Mouse (Mus musculus) limb, embryonic 14.5 days (tissue): ENCODE results near the gene Sh2b1. TPM values are rescaled to one million over a fixed set of nuclear protein-coding genes. Genes with fewer than 3 reads are reported as not detected.

Experiments
- ATAC-seq: fragments of 200-750 bp; cut with Nextera tagmentation; 2 replicates; pipeline ENCODE4 v1.8.0; 2017; ENCODE audit warnings: low read depth, moderate number of reproducible peaks, moderate TSS enrichment; ENCODE audit not compliant: low FRiP score
- DNase-seq: peaks from one replicate; pipeline ENCODE4 v3.0.0-alpha.2; 2015; ENCODE audit warnings: low spot score
- H3K27ac ChIP-seq: fragments of 300-500 bp; sonication (generic); replicated peaks from 2 replicates; pipeline ENCODE4 v1.5.1; 2014; ENCODE audit warnings: low read depth, mild to moderate bottlenecking, low read length, moderate library complexity, mixed read lengths
- H3K27me3 ChIP-seq: fragments of 300-500 bp; sonication (generic); 2 replicates; pipeline ENCODE4 v1.6.1; 2014; ENCODE audit warnings: low read length, mixed read lengths; ENCODE audit not compliant: control insufficient read depth, insufficient read depth
- H3K36me3 ChIP-seq: fragments of 300-500 bp; sonication (generic); 2 replicates; pipeline ENCODE4 v1.6.1; 2014; ENCODE audit warnings: mild to moderate bottlenecking, low read length, moderate library complexity, mixed read lengths; ENCODE audit not compliant: control insufficient read depth, insufficient read depth
- H3K4me1 ChIP-seq: fragments of 300-500 bp; sonication (generic); 2 replicates; pipeline ENCODE4 v1.6.1; 2014; ENCODE audit warnings: antibody characterized with exemption, low read length, mixed read lengths; ENCODE audit not compliant: control insufficient read depth, insufficient read depth
- H3K4me2 ChIP-seq: fragments of 300-500 bp; sonication (generic); replicated peaks from 2 replicates; pipeline ENCODE4 v1.6.1; 2014; ENCODE audit warnings: low read depth, mild to moderate bottlenecking, low read length, moderate library complexity; ENCODE audit not compliant: severe bottlenecking
- H3K4me3 ChIP-seq: fragments of 300-500 bp; sonication (generic); replicated peaks from 2 replicates; pipeline ENCODE4 v1.5.1; 2014; ENCODE audit warnings: low read length
- H3K9ac ChIP-seq: fragments of 300-500 bp; sonication (generic); 2 replicates; pipeline ENCODE4 v1.6.1; 2014; ENCODE audit warnings: mild to moderate bottlenecking, low read depth, low read length, moderate library complexity; ENCODE audit not compliant: severe bottlenecking
- H3K9me3 ChIP-seq: fragments of 300-500 bp; sonication (generic); 2 replicates; pipeline ENCODE4 v1.6.1; 2016; ENCODE audit warnings: low read length; ENCODE audit not compliant: control insufficient read depth
- POLR2A ChIP-seq: fragments of 200-500 bp; IDR thresholded peaks from 2 replicates; pipeline ENCODE4 v1.8.0; 2012; ENCODE audit warnings: inconsistent platforms, mild to moderate bottlenecking, moderate library complexity, borderline replicate concordance; ENCODE audit not compliant: insufficient read depth, insufficient read length; ENCODE audit errors: extremely low read depth
- WGBS: fragments of 180-500 bp; shearing (Covaris S2); extraction: QIAGEN DNeasy Blood & Tissue Kit; methylation state at CpG from one replicate; pipeline ENCODE4 v1.1.7; 2014; 5-methylcytosine and 5-hydroxymethylcytosine counted together
- polyA plus RNA-seq, 2 experiments: library from polyadenylated mRNA; depleted of rRNA in 1 of 2; stranded (reverse) in 1 of 2; unstranded in 1 of 2; fragments of >200 nt; fragmentation: Nextera tagmentation in 1 of 2; extraction: Ambion mirVana in 1 of 2; gene quantifications; 2 replicates each; pipeline versions ENCODE4 v1.2.1 to v1.2.3; 2012 to 2014

Sh2b1 gene
- polyA plus RNA-seq, 2 experiments, result 50.2 to 83.3 TPM

GRCm38 (mm10) chr7:126507126-126507778 lies 32.0 kb upstream of the Sh2b1 start:
- H3K27me3 ChIP-seq, result no peaks in the 10 kb centered on the region
- H3K9ac ChIP-seq, result no peak overlapping the region
- H3K4me3 ChIP-seq, result no peak overlapping the region
- H3K4me2 ChIP-seq, result no peak overlapping the region
- H3K36me3 ChIP-seq, result no peaks in the 10 kb centered on the region
- no peaks in the 10 kb centered on the region for H3K9me3 ChIP-seq
- WGBS, result 82% methylated on average over 8 of the region's 8 CpGs
- DNase-seq, result no peak
- no peak overlapping the region for H3K27ac ChIP-seq
- no peak for ATAC-seq
- TF ChIP-seq POLR2A, result no peak
- peaks cover 5% of the 10 kb centered on the region; the same call in 1 of the 2 replicates for H3K4me1 ChIP-seq

GRCm38 (mm10) chr7:126504913-126505312 lies 29.7 kb upstream of the Sh2b1 start:
- TF ChIP-seq POLR2A, result no peak
- Histone ChIP-seq H3K4me1 (peaks cover 13% of the 10 kb centered on the region), H3K4me3 (no peak overlapping the region), H3K27ac (no peak overlapping the region), H3K36me3 (peaks cover 15% of the 10 kb centered on the region), H3K4me2 (no peak overlapping the region), H3K9me3 (no peaks in the 10 kb centered on the region), H3K9ac (no peak overlapping the region), H3K27me3 (no peaks in the 10 kb centered on the region)
- ATAC-seq, result no peak
- WGBS, result 72% methylated on average over 2 of the region's 2 CpGs
- DNase-seq, result no peak

GRCm38 (mm10) chr7:126503273-126503878 lies 28.2 kb upstream of the Sh2b1 start, which contains the start of gene Atxn2l:
Gene Atxn2l, minus strand, starts transcription at chr7:126503437.
- H3K4me1 ChIP-seq, result peaks cover 13% of the 10 kb centered on the region
- peak; percentile 98 for DNase-seq
- TF ChIP-seq POLR2A, result no peak; the same call in 1 of the 2 replicates
- H3K9ac ChIP-seq, result peak within 1 kb of the TSS; percentile 98
- H3K9me3 ChIP-seq, result no peaks in the 10 kb centered on the region
- under 1% methylated on average over 55 of the region's 72 CpGs for WGBS
- peaks cover 30% of the 10 kb centered on the region for H3K36me3 ChIP-seq
- peak within 1 kb of the TSS; percentile 88 for H3K4me2 ChIP-seq
- no peaks in the 10 kb centered on the region for H3K27me3 ChIP-seq
- peak; percentile 87 for ATAC-seq
- H3K27ac ChIP-seq, result peak within 1 kb of the TSS; percentile 97
- peak within 1 kb of the TSS; percentile 99 for H3K4me3 ChIP-seq

GRCm38 (mm10) chr7:126502751-126503150 lies 27.5 kb upstream of the Sh2b1 start:
- Histone ChIP-seq H3K4me3 (peak overlapping the region; percentile 99), H3K27ac (peak overlapping the region; percentile 97), H3K9me3 (no peaks in the 10 kb centered on the region), H3K36me3 (peaks cover 36% of the 10 kb centered on the region), H3K9ac (peak overlapping the region; percentile 98), H3K4me2 (peak overlapping the region; percentile 88), H3K4me1 (peaks cover 13% of the 10 kb centered on the region), H3K27me3 (no peaks in the 10 kb centered on the region)
- WGBS, result under 1% methylated on average over 25 of the region's 40 CpGs
- ATAC-seq (no peak), DNase-seq (no peak)
- TF ChIP-seq POLR2A, result no peak

GRCm38 (mm10) chr7:126502023-126502741 lies 27.0 kb upstream of the Sh2b1 start:
- DNase-seq, result peak; percentile 98
- peak; percentile 51; the same call in 1 of the 2 replicates for TF ChIP-seq POLR2A
- H3K36me3 ChIP-seq, result peaks cover 42% of the 10 kb centered on the region
- ATAC-seq, result peak; percentile 92
- WGBS, result 1% methylated on average over 32 of the region's 57 CpGs
- H3K9me3 ChIP-seq, result no peaks in the 10 kb centered on the region
- peak overlapping the region; percentile 98 for H3K9ac ChIP-seq
- H3K4me2 ChIP-seq, result peak overlapping the region; percentile 88
- peaks cover 13% of the 10 kb centered on the region for H3K4me1 ChIP-seq
- peak overlapping the region; percentile 99 for H3K4me3 ChIP-seq
- peak overlapping the region; percentile 97 for H3K27ac ChIP-seq
- no peaks in the 10 kb centered on the region for H3K27me3 ChIP-seq
